Mouse (Mus musculus): ENCODE results near the gene Hipk2. TPM values are rescaled to one million over a fixed set of nuclear protein-coding genes. Genes with fewer than 3 reads are reported as not detected.

Hipk2 gene
- polyA plus RNA-seq, 1 experiment from 2014 or later, result 21.5 TPM

- no peaks in the 10 kb centered on the region for H3K27me3 ChIP-seq (ENCODE audit: control insufficient read depth, insufficient read depth, low read length)
- ATAC-seq (ENCODE audit: insufficient read depth, low FRiP score), result no peak
- no peaks in the 10 kb centered on the region for H3K9me3 ChIP-seq (replicated peaks; ENCODE audit: control insufficient read depth, low read length)
- 62% methylated on average over 2 of the region's 2 CpGs for WGBS
- H3K27ac ChIP-seq (ENCODE audit: low read length), result no peak overlapping the region
- no peak overlapping the region for H3K9ac ChIP-seq (ENCODE audit: low read length)
- H3K4me1 ChIP-seq (ENCODE audit: control insufficient read depth, insufficient read depth, low read length), result 0 out of 2 replicates have a peak, but pooled peaks cover 3% of the 10 kb centered on the region
- no peaks in the 10 kb centered on the region for H3K36me3 ChIP-seq (ENCODE audit: control insufficient read depth, insufficient read depth, low read length)
- H3K4me2 ChIP-seq (ENCODE audit: low read depth, low read length), result no peak overlapping the region
- H3K4me3 ChIP-seq (replicated peaks; ENCODE audit: low read length), result no peak overlapping the region
These were observed 122.2 kb downstream of the Hipk2 start for GRCm38 (mm10) chr6:38753729-38754128.

DNA sequence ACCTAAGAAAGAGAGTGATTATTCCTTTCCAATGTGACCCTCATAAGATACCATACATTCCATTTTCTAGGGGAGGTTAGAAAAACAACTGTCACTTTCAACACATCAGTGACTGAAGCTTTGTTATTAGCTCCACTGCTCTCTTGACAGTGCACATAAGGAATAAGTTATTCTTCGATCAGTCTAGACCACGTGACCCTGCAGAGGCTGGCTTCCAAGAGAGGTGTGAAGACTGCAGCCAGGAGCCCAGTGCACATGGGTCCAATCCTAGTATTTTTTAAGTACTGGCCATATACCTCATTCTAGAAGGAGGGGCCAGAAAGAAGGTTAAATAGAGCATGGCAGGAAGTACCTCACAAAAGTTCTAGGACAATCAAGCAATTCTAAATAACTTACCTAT is 122.9 kb downstream of the Hipk2 start:
- Histone ChIP-seq H3K4me3 (replicated peaks; ENCODE audit: low read length) (no peak overlapping the region), H3K27ac (ENCODE audit: low read length) (no peak overlapping the region), H3K9me3 (replicated peaks; ENCODE audit: control insufficient read depth, low read length) (no peaks in the 10 kb centered on the region), H3K9ac (ENCODE audit: low read length) (no peak overlapping the region), H3K36me3 (ENCODE audit: control insufficient read depth, insufficient read depth, low read length) (no peaks in the 10 kb centered on the region), H3K4me1 (ENCODE audit: control insufficient read depth, insufficient read depth, low read length) (0 out of 2 replicates have a peak, but pooled peaks cover 3% of the 10 kb centered on the region), H3K4me2 (ENCODE audit: low read depth, low read length) (no peak overlapping the region), H3K27me3 (ENCODE audit: control insufficient read depth, insufficient read depth, low read length) (no peaks in the 10 kb centered on the region)
- ATAC-seq (ENCODE audit: insufficient read depth, low FRiP score), result no peak
- 74% methylated on average over 2 of the region's 2 CpGs for WGBS

GRCm38 (mm10) chr6:38752495-38752894 is 123.5 kb downstream of the Hipk2 start:
- Histone ChIP-seq H3K27ac (ENCODE audit: low read length) (no peak overlapping the region), H3K9me3 (replicated peaks; ENCODE audit: control insufficient read depth, low read length) (no peaks in the 10 kb centered on the region), H3K36me3 (ENCODE audit: control insufficient read depth, insufficient read depth, low read length) (no peaks in the 10 kb centered on the region), H3K4me3 (replicated peaks; ENCODE audit: low read length) (no peak overlapping the region), H3K4me2 (ENCODE audit: low read depth, low read length) (no peak overlapping the region), H3K27me3 (ENCODE audit: control insufficient read depth, insufficient read depth, low read length) (no peaks in the 10 kb centered on the region), H3K4me1 (ENCODE audit: control insufficient read depth, insufficient read depth, low read length) (0 out of 2 replicates have a peak, but pooled peaks cover 1% of the 10 kb centered on the region), H3K9ac (ENCODE audit: low read length) (no peak overlapping the region)
- 87% methylated on average over 6 of the region's 6 CpGs for WGBS
- no peak for ATAC-seq (ENCODE audit: insufficient read depth, low FRiP score)

DNA sequence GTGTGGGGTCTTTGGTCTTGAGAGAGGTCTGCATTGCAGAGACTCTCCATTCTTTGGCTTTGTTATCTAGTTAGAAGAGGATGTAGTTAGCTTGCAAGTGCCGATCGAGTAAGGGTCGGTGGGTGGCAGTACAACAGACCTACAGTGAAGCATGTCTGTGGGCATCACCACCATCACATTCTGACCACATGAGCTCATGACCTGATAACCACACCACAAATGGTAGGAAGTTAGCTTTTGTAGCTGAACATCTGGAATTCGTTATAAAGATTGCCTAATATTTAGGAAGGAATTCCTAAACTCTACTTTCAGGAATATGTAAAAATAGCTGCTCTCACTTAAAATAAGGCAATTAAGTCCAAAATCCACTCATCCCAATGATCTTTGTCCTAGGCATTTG is 127.9 kb downstream of the Hipk2 start:
- Histone ChIP-seq H3K4me2 (ENCODE audit: low read depth, low read length) (no peak overlapping the region), H3K4me3 (replicated peaks; ENCODE audit: low read length) (no peak overlapping the region), H3K36me3 (ENCODE audit: control insufficient read depth, insufficient read depth, low read length) (peaks cover 10% of the 10 kb centered on the region; the same call in 1 of the 2 replicates), H3K4me1 (ENCODE audit: control insufficient read depth, insufficient read depth, low read length) (no peaks in the 10 kb centered on the region), H3K9ac (ENCODE audit: low read length) (no peak overlapping the region), H3K27ac (ENCODE audit: low read length) (no peak overlapping the region), H3K9me3 (replicated peaks; ENCODE audit: control insufficient read depth, low read length) (no peaks in the 10 kb centered on the region), H3K27me3 (ENCODE audit: control insufficient read depth, insufficient read depth, low read length) (no peaks in the 10 kb centered on the region)
- ATAC-seq (ENCODE audit: insufficient read depth, low FRiP score), result no peak
- WGBS, result 87% methylated on average over 4 of the region's 4 CpGs

DNA sequence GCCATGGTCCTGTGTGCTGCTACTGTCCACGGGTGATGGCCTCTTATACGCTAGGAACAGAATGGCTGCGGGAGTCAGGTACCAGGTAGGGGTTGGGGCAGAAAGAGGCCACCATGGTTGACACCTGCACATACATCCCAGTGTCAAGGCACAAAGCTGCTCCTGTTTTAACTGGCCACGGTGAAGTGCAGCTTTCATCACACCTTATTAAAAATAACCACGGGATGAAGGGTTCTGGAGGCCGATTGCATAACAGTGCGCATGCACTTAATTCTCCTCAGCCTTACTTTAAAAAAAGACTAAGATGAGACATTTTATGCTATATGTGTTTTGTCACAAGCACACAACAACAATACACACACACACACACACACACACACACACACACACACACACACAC is 132.6 kb downstream of the Hipk2 start:
- peaks cover 17% of the 10 kb centered on the region for H3K36me3 ChIP-seq (ENCODE audit: control insufficient read depth, insufficient read depth, low read length)
- H3K27me3 ChIP-seq (ENCODE audit: control insufficient read depth, insufficient read depth, low read length), result no peaks in the 10 kb centered on the region
- no peak overlapping the region for H3K4me2 ChIP-seq (ENCODE audit: low read depth, low read length)
- no peak for ATAC-seq (ENCODE audit: insufficient read depth, low FRiP score)
- no peaks in the 10 kb centered on the region for H3K9me3 ChIP-seq (replicated peaks; ENCODE audit: control insufficient read depth, low read length)
- H3K27ac ChIP-seq (ENCODE audit: low read length), result no peak overlapping the region
- no peaks in the 10 kb centered on the region for H3K4me1 ChIP-seq (ENCODE audit: control insufficient read depth, insufficient read depth, low read length)
- H3K9ac ChIP-seq (ENCODE audit: low read length), result no peak overlapping the region
- 93% methylated on average over 7 of the region's 7 CpGs for WGBS
- no peak overlapping the region for H3K4me3 ChIP-seq (replicated peaks; ENCODE audit: low read length)

GRCm38 (mm10) chr6:38742441-38742840 is 133.5 kb downstream of the Hipk2 start:
- no peak overlapping the region for H3K9ac ChIP-seq (ENCODE audit: low read length)
- H3K4me1 ChIP-seq (ENCODE audit: control insufficient read depth, insufficient read depth, low read length), result no peaks in the 10 kb centered on the region
- H3K36me3 ChIP-seq (ENCODE audit: control insufficient read depth, insufficient read depth, low read length), result peaks cover 17% of the 10 kb centered on the region
- H3K9me3 ChIP-seq (replicated peaks; ENCODE audit: control insufficient read depth, low read length), result no peaks in the 10 kb centered on the region
- 87% methylated on average over 3 of the region's 3 CpGs for WGBS
- H3K27ac ChIP-seq (ENCODE audit: low read length), result peak overlapping the region; percentile 16; the same call in 1 of the 2 replicates
- H3K4me3 ChIP-seq (replicated peaks; ENCODE audit: low read length), result no peak overlapping the region
- no peak for ATAC-seq (ENCODE audit: insufficient read depth, low FRiP score)
- no peak overlapping the region for H3K4me2 ChIP-seq (ENCODE audit: low read depth, low read length)
- H3K27me3 ChIP-seq (ENCODE audit: control insufficient read depth, insufficient read depth, low read length), result no peaks in the 10 kb centered on the region

DNA sequence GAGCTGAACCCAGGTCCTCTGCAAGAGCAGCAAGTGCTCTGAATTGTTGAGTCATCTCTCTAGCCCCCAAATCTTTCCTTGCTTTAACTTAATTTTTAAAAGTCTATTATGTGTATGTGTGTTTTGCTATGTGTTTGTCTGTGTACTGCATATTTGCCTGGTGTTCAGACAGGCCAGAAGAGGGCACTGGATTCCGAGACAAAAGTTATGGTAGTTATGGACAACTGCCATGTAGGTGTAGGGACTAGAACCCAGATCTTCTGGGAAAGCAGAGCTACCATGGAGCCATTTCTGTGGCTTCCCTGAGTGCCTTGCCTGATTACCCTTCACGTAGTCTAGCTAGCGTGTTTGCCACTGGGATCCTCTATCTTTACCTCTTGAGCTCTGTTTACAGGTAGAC is 134.9 kb downstream of the Hipk2 start:
- peaks cover 17% of the 10 kb centered on the region for H3K36me3 ChIP-seq (ENCODE audit: control insufficient read depth, insufficient read depth, low read length)
- no peaks in the 10 kb centered on the region for H3K27me3 ChIP-seq (ENCODE audit: control insufficient read depth, insufficient read depth, low read length)
- no peak for ATAC-seq (ENCODE audit: insufficient read depth, low FRiP score)
- no peaks in the 10 kb centered on the region for H3K9me3 ChIP-seq (replicated peaks; ENCODE audit: control insufficient read depth, low read length)
- H3K9ac ChIP-seq (ENCODE audit: low read length), result no peak overlapping the region
- H3K27ac ChIP-seq (ENCODE audit: low read length), result no peak overlapping the region
- H3K4me1 ChIP-seq (ENCODE audit: control insufficient read depth, insufficient read depth, low read length), result no peaks in the 10 kb centered on the region
- no peak overlapping the region for H3K4me2 ChIP-seq (ENCODE audit: low read depth, low read length)
- WGBS, result 93% methylated on average over 3 of the region's 3 CpGs
- H3K4me3 ChIP-seq (replicated peaks; ENCODE audit: low read length), result no peak overlapping the region

DNA sequence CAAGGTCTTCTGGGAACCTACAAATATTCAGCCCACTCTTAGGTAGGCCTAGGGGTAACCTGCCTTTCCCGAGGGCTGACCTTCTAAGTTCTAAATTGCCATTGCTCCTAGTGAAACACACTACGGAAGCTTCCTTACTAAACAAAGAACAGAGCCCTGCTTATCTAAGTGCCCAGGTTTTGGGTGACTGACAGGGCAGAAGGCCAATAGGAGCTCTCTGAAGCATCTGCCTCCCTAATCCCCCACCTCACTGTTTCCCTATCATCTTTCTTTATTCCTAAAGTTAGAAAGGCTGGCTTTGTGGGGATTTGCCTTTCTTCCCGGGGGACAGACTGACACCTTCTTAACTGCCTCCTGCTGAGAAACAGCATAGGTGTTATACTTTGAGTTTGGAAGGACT is 136.7 kb downstream of the Hipk2 start:
- Histone ChIP-seq H3K27ac (ENCODE audit: low read length) (no peak overlapping the region), H3K36me3 (ENCODE audit: control insufficient read depth, insufficient read depth, low read length) (peaks cover 10% of the 10 kb centered on the region), H3K9me3 (replicated peaks; ENCODE audit: control insufficient read depth, low read length) (no peaks in the 10 kb centered on the region), H3K4me1 (ENCODE audit: control insufficient read depth, insufficient read depth, low read length) (no peaks in the 10 kb centered on the region), H3K4me3 (replicated peaks; ENCODE audit: low read length) (no peak overlapping the region), H3K4me2 (ENCODE audit: low read depth, low read length) (no peak overlapping the region), H3K9ac (ENCODE audit: low read length) (0 out of 2 replicates have a peak overlapping the region, but pooled peaks have one; percentile 13), H3K27me3 (ENCODE audit: control insufficient read depth, insufficient read depth, low read length) (no peaks in the 10 kb centered on the region)
- no peak for ATAC-seq (ENCODE audit: insufficient read depth, low FRiP score)
- WGBS, result 57% methylated on average over 3 of the region's 3 CpGs

DNA sequence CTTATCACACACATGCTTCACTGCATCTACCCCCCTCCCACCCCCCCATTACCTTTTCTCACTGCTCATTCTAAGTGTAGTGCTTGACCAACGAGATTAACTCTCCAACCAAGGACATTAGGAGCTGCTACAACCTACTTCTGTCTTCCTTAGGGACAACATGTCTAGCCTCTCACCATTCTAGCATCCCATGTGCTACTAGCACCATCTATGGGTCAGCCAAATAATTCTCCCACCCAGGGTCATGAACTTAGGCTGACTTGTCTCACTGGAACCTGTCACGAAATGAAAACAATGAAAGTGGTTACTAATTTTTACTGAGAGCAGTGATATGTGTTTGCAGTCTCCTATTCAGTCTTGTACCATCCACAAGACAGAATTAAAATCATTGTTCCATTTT is 138.2 kb downstream of the Hipk2 start:
- Histone ChIP-seq H3K27ac (ENCODE audit: low read length) (no peak overlapping the region), H3K4me3 (replicated peaks; ENCODE audit: low read length) (no peak overlapping the region), H3K36me3 (ENCODE audit: control insufficient read depth, insufficient read depth, low read length) (peaks cover 5% of the 10 kb centered on the region), H3K9ac (ENCODE audit: low read length) (no peak overlapping the region), H3K4me1 (ENCODE audit: control insufficient read depth, insufficient read depth, low read length) (no peaks in the 10 kb centered on the region), H3K9me3 (replicated peaks; ENCODE audit: control insufficient read depth, low read length) (no peaks in the 10 kb centered on the region), H3K27me3 (ENCODE audit: control insufficient read depth, insufficient read depth, low read length) (no peaks in the 10 kb centered on the region), H3K4me2 (ENCODE audit: low read depth, low read length) (no peak overlapping the region)
- WGBS, result 66% methylated on average over 2 of the region's 2 CpGs
- no peak for ATAC-seq (ENCODE audit: insufficient read depth, low FRiP score)

DNA sequence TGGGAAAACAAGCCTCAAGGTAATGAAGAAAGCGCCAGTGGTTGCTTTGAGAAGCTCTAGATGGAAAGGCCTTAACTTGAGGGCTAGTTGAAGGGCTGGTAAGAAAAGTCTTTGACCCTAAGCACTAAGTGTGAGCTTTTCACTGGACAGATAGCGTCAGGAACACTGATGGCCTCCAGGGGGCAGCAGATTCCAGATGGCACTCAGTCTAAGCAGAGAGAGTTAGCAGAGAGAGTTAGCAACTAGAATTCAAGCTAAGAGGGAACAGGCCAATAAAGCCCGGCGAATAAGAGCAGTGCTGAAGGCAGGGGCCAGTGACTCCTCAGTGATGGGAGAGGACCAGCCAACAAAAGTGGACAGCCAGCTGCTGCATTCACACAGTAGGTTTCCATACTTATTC is 139.7 kb downstream of the Hipk2 start:
- H3K27me3 ChIP-seq (ENCODE audit: control insufficient read depth, insufficient read depth, low read length), result no peaks in the 10 kb centered on the region
- H3K4me1 ChIP-seq (ENCODE audit: control insufficient read depth, insufficient read depth, low read length), result no peaks in the 10 kb centered on the region
- peak; percentile 66 for ATAC-seq (ENCODE audit: insufficient read depth, low FRiP score)
- peaks cover 4% of the 10 kb centered on the region; the same call in 1 of the 2 replicates for H3K36me3 ChIP-seq (ENCODE audit: control insufficient read depth, insufficient read depth, low read length)
- H3K9me3 ChIP-seq (replicated peaks; ENCODE audit: control insufficient read depth, low read length), result no peaks in the 10 kb centered on the region
- no peak overlapping the region for H3K9ac ChIP-seq (ENCODE audit: low read length)
- H3K4me2 ChIP-seq (ENCODE audit: low read depth, low read length), result no peak overlapping the region
- H3K27ac ChIP-seq (ENCODE audit: low read length), result no peak overlapping the region
- no peak overlapping the region for H3K4me3 ChIP-seq (replicated peaks; ENCODE audit: low read length)
- 34% methylated on average over 4 of the region's 4 CpGs for WGBS
